Mouse (Mus musculus) MEL (cell line): ENCODE results near the gene Fndc7. TPM values are rescaled to one million over a fixed set of nuclear protein-coding genes. Genes with fewer than 3 reads are reported as not detected.

Experiments
- DNase-seq: peaks from one replicate; pipeline ENCODE4 v3.0.0; 2011; ENCODE audit warnings: low read depth, low spot score
- H3K27ac ChIP-seq: 2 replicates; pipeline ENCODE4 v1.5.1; 2012; ENCODE audit warnings: low read depth, mild to moderate bottlenecking, control low read depth, low read length, moderate library complexity; ENCODE audit not compliant: control insufficient read depth
- H3K27me3 ChIP-seq, 2 experiments: fragments of 150-350 bp in 1 of 2; sonication (generic) in 1 of 2; 2 replicates each; pipeline ENCODE4 v1.6.1; 2012; ENCODE audit warnings: low read length in 2 of 2, mild to moderate bottlenecking in 2 of 2, improper control_type of control experiment in 1 of 2, moderate library complexity in 1 of 2; ENCODE audit not compliant: insufficient read depth in 2 of 2, control insufficient read depth in 1 of 2
- H3K36me3 ChIP-seq, 2 experiments: 2 replicates each; pipeline ENCODE4 v1.6.1; 2012 to 2014; ENCODE audit warnings: low read length in 2 of 2, improper control_type of control experiment in 1 of 2, inconsistent platforms in 1 of 2, mild to moderate bottlenecking in 1 of 2; ENCODE audit not compliant: insufficient read depth in 2 of 2, control insufficient read depth in 1 of 2
- H3K4me1 ChIP-seq, 2 experiments: fragments of 150-350 bp in 1 of 2; sonication (generic) in 1 of 2; 2 replicates each; pipeline ENCODE4 v1.6.1; 2012; ENCODE audit warnings: low read length in 2 of 2, improper control_type of control experiment in 1 of 2, mild to moderate bottlenecking in 1 of 2; ENCODE audit not compliant: insufficient read depth in 2 of 2, control insufficient read depth in 1 of 2
- H3K4me3 ChIP-seq, 2 experiments: fragments of 150-350 bp in 1 of 2; sonication (generic) in 1 of 2; 2 replicates each; pipeline ENCODE4 v1.5.1; 2012; ENCODE audit warnings: low read depth in 2 of 2, low read length in 2 of 2, mild to moderate bottlenecking in 2 of 2, moderate library complexity in 2 of 2, control low read depth in 1 of 2, improper control_type of control experiment in 1 of 2; ENCODE audit not compliant: control insufficient read depth in 1 of 2, insufficient read depth in 1 of 2
- H3K79me2 ChIP-seq: 2 replicates; pipeline ENCODE4 v1.6.1; 2012; ENCODE audit warnings: mild to moderate bottlenecking, low read length, moderate library complexity; ENCODE audit not compliant: control insufficient read depth, poor library complexity, insufficient read depth
- H3K9ac ChIP-seq: 2 replicates; pipeline ENCODE4 v1.6.1; 2012; ENCODE audit warnings: low read depth, mild to moderate bottlenecking, control low read depth, low read length, moderate library complexity; ENCODE audit not compliant: control insufficient read depth, poor library complexity, severe bottlenecking
- H3K9me3 ChIP-seq: fragments of 150-350 bp; sonication (generic); replicated peaks from 2 replicates; pipeline ENCODE4 v1.6.1; 2012; ENCODE audit warnings: mild to moderate bottlenecking, low read length, improper control_type of control experiment, moderate library complexity; ENCODE audit not compliant: insufficient read depth
- BHLHE40 ChIP-seq: IDR thresholded peaks from 2 replicates; pipeline ENCODE4 v1.6.1; 2012; ENCODE audit warnings: low read depth, mild to moderate bottlenecking, inconsistent platforms, low read length, improper control_type of control experiment, borderline replicate concordance
- CHD1 ChIP-seq: IDR thresholded peaks from 2 replicates; pipeline ENCODE4 v1.6.1; 2012; ENCODE audit warnings: low read depth, mild to moderate bottlenecking, inconsistent platforms, low read length, improper control_type of control experiment
- CHD2 ChIP-seq: IDR thresholded peaks from 2 replicates; pipeline ENCODE4 v1.6.1; 2011; ENCODE audit warnings: low read length, improper control_type of control experiment
- CTCF ChIP-seq, 3 experiments: IDR thresholded peaks in 2 of 3; conservative IDR thresholded peaks in 1 of 3; 2 replicates each; pipeline ENCODE4 v1.5.1; 2011 to 2012; ENCODE audit warnings: low read length in 3 of 3, low read depth in 2 of 3, mild to moderate bottlenecking in 2 of 3, improper control_type of control experiment in 1 of 3, inconsistent platforms in 1 of 3, mixed read lengths in 1 of 3, moderate library complexity in 1 of 3; ENCODE audit not compliant: control insufficient read depth in 1 of 3, insufficient read depth in 1 of 3, poor library complexity in 1 of 3, severe bottlenecking in 1 of 3
- E2F4 ChIP-seq: IDR thresholded peaks from 2 replicates; pipeline ENCODE4 v1.6.1; 2011; ENCODE audit warnings: low read depth, low read length, improper control_type of control experiment, borderline replicate concordance
- EP300 ChIP-seq, 2 experiments: IDR thresholded peaks; 2 replicates each; pipeline ENCODE4 v1.6.1; 2011; ENCODE audit warnings: improper control_type of control experiment in 2 of 2, low read length in 2 of 2, low read depth in 1 of 2, mild to moderate bottlenecking in 1 of 2
- KAT2A ChIP-seq: conservative IDR thresholded peaks from 2 replicates; pipeline ENCODE4 v1.6.1; 2012; ENCODE audit warnings: low read depth, low read length, improper control_type of control experiment, inconsistent platforms
- MAX ChIP-seq: IDR thresholded peaks from 2 replicates; pipeline ENCODE4 v1.6.1; 2011; ENCODE audit warnings: low read length, improper control_type of control experiment
- MAZ ChIP-seq: IDR thresholded peaks from 2 replicates; pipeline ENCODE4 v1.6.1; 2012; ENCODE audit warnings: low read depth, mild to moderate bottlenecking, inconsistent platforms, low read length, improper control_type of control experiment
- MEF2A ChIP-seq: IDR thresholded peaks from 2 replicates; pipeline ENCODE4 v1.6.1; 2014; ENCODE audit warnings: low read depth, mild to moderate bottlenecking, inconsistent platforms, low read length, improper control_type of control experiment; ENCODE audit not compliant: poor library complexity, insufficient replicate concordance, severe bottlenecking; ENCODE audit errors: extremely low read depth
- NRF1 ChIP-seq: IDR thresholded peaks from 2 replicates; pipeline ENCODE4 v1.6.1; 2014; ENCODE audit warnings: low read depth, mild to moderate bottlenecking, inconsistent platforms, low read length, improper control_type of control experiment, moderate library complexity; ENCODE audit not compliant: poor library complexity, insufficient read depth, severe bottlenecking
- POLR2AphosphoS2 ChIP-seq: IDR thresholded peaks from 2 replicates; pipeline ENCODE4 v1.6.1; 2011; ENCODE audit warnings: low read length, improper control_type of control experiment
- RAD21 ChIP-seq: IDR thresholded peaks from 2 replicates; pipeline ENCODE4 v1.6.1; 2011; ENCODE audit warnings: mild to moderate bottlenecking, low read depth, low read length, improper control_type of control experiment
- SIN3A ChIP-seq: IDR thresholded peaks from 2 replicates; pipeline ENCODE4 v1.6.1; 2012; ENCODE audit warnings: low read length, improper control_type of control experiment, inconsistent platforms
- SMC3 ChIP-seq: IDR thresholded peaks from 2 replicates; pipeline ENCODE4 v1.6.1; 2011; ENCODE audit warnings: low read depth, low read length, improper control_type of control experiment
- TAL1 ChIP-seq: IDR thresholded peaks from 2 replicates; pipeline ENCODE4 v1.6.1; 2012; ENCODE audit warnings: mild to moderate bottlenecking, inconsistent platforms, low read length, moderate library complexity, mixed read lengths
- TCF12 ChIP-seq: IDR thresholded peaks from 2 replicates; pipeline ENCODE4 v1.6.1; 2014; ENCODE audit warnings: low read depth, mild to moderate bottlenecking, inconsistent platforms, low read length, improper control_type of control experiment, moderate library complexity
- UBTF ChIP-seq: IDR thresholded peaks from 2 replicates; pipeline ENCODE4 v1.6.1; 2012; ENCODE audit warnings: low read depth, mild to moderate bottlenecking, inconsistent platforms, low read length, improper control_type of control experiment, moderate library complexity, borderline replicate concordance; ENCODE audit not compliant: insufficient read depth
- USF1 ChIP-seq: IDR thresholded peaks from 2 replicates; pipeline ENCODE4 v1.6.1; 2014; ENCODE audit warnings: low read depth, mild to moderate bottlenecking, inconsistent platforms, low read length, improper control_type of control experiment, moderate library complexity
- ZKSCAN1 ChIP-seq: IDR thresholded peaks from 2 replicates; pipeline ENCODE4 v1.6.1; 2012; ENCODE audit warnings: low read depth, mild to moderate bottlenecking, inconsistent platforms, low read length, improper control_type of control experiment, moderate library complexity
- polyA plus RNA-seq, 2 experiments: library from polyadenylated mRNA; stranded (reverse) in 1 of 2; unstranded in 1 of 2; fragments of >175 nt in 1 of 2; fragments of >200 nt in 1 of 2; gene quantifications; 2 replicates each; pipeline versions ENCODE4 v1.2.1 to v1.2.4; 2012; ENCODE audit warnings: low replicate concordance in 2 of 2, low read depth in 1 of 2; ENCODE audit not compliant: insufficient read length in 2 of 2, insufficient read depth in 1 of 2, missing spikeins in 1 of 2
- total RNA-seq: library from RNA; depleted of rRNA; stranded (reverse); fragments of 300-350 nt; gene quantifications from 2 replicates; pipeline ENCODE4 v1.2.3, GENCODE M21; 2012

Gene Fndc7
- total and polyA plus RNA-seq, 3 experiments, result 0.13 TPM; not detected in 2

DNA sequence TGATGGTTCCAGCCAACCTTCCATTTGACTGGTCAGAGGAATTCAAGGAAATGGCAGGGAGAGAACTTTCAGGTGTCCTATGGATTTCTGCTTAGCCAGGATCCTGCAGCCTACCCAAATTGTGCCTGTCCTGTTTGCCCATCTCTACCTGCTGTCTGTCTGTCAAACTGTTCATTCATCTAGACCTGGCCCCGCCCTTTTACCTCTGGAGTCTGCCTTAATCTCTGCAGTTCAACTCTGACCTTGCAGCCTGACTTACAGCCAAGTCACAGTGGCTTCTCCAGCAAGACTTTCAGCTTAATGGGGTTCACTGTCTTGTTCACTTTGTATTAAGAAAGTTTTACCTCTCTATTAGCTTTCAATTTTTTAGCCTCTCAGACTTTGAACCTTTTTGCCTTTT is 36.5 kb upstream of the Fndc7 start:
- Histone ChIP-seq H3K27ac (no peak overlapping the region), H3K36me3 (peaks cover 0 to 4% of the 10 kb centered on the region in 2 experiments; a peak in 2 of 4 replicates), H3K4me3 (no peak overlapping the region), H3K9ac (no peak overlapping the region), H3K79me2 (no peaks in the 10 kb centered on the region), H3K27me3 (no peaks in the 10 kb centered on the region), H3K9me3 (no peaks in the 10 kb centered on the region), H3K4me1 (peaks cover 0 to 9% of the 10 kb centered on the region in 2 experiments; a peak in 1 of 4 replicates)
- TF ChIP-seq E2F4 (no peak), TCF12 (no peak), MAX (no peak), CHD1 (no peak), ZKSCAN1 (no peak), CTCF (IDR thresholded peaks at IDR 0.05 in 2 of 3, conservative IDR thresholded peaks at IDR 0.05 in 1 of 3; ENCODE audit: control insufficient read depth in 1 of 3, insufficient read depth in 1 of 3, low read depth in 2 of 3, low read length in 3 of 3, poor library complexity in 1 of 3, severe bottlenecking in 1 of 3) (no peak), MEF2A (no peak), POLR2AphosphoS2 (no peak), KAT2A (no peak), UBTF (no peak), BHLHE40 (no peak), SIN3A (no peak), USF1 (no peak), CHD2 (no peak), NRF1 (no peak), RAD21 (no peak), MAZ (no peak), TAL1 (no peak), EP300 (IDR thresholded peaks at IDR 0.05; ENCODE audit: low read depth in 1 of 2, low read length in 2 of 2) (no peak)
- DNase-seq, result no peak

DNA sequence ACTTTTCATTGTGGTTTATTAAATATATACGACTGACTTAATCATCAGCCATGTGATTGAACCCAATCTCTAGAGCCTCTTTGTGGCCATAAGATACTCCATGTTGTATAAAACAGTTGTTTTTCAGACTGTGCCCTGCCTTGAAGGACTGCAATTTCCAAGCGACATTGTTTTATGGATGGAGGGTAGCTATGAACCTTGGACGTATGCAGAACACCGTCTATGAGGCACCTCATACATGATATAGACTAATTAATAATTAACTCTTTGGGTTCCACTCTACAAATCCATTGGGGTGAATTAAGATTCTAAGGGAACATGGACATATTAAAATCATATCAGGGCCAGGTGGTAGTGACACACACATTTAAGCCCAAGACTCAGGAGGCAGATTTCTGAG is 35.9 kb upstream of the Fndc7 start:
- DNase-seq, result no peak
- Histone ChIP-seq H3K79me2 (no peaks in the 10 kb centered on the region), H3K36me3 (peaks cover 0 to 4% of the 10 kb centered on the region in 2 experiments; a peak in 2 of 4 replicates), H3K27ac (no peak overlapping the region), H3K9ac (no peak overlapping the region), H3K9me3 (no peaks in the 10 kb centered on the region), H3K27me3 (no peaks in the 10 kb centered on the region), H3K4me1 (peaks cover 0 to 9% of the 10 kb centered on the region in 2 experiments; a peak in 1 of 4 replicates), H3K4me3 (no peak overlapping the region)
- TF ChIP-seq NRF1 (no peak), SMC3 (no peak), POLR2AphosphoS2 (no peak), EP300 (IDR thresholded peaks at IDR 0.05; ENCODE audit: low read depth in 1 of 2, low read length in 2 of 2) (no peak), CHD1 (no peak), MEF2A (no peak), TCF12 (no peak), ZKSCAN1 (no peak)
